Mouse (Mus musculus) thymus, postnatal 10 days (tissue): ENCODE measurements around the gene Mgat5b.
A peak's percentile ranks its signal among the peaks of the same experiment; 100 is the strongest.

Experiments used
- DNase-seq, 2 experiments: peaks; one replicate each; pipeline ENCODE4 v3.0.0; 2021; ENCODE audit warnings: low spot score in 2 of 2

Gene Mgat5b

GRCm38 (mm10) chr11:117030471-117031101 is 111.9 kb downstream of the Mgat5b start:
- peak; percentile 21 to 29 for DNase-seq

GRCm38 (mm10) chr11:117031249-117031648 is 112.6 kb downstream of the Mgat5b start:
- DNase-seq, result no peak

GRCm38 (mm10) chr11:117035661-117036336 is 117.1 kb downstream of the Mgat5b start:
- DNase-seq, result no peak
